Mouse (Mus musculus): ENCODE results near the gene Kcne1.

The Kcne1 gene

GRCm38 (mm10) chr16:92359229-92359628, at the start of gene Kcne1:
Kcne1 (minus strand) TSS chr16:92359468.
- DNase-seq (ENCODE audit: low spot score in 2 of 2) = no peak

GRCm38 (mm10) chr16:92407883-92408282, 48.6 kb upstream of the Kcne1 start:
- no peak for DNase-seq (ENCODE audit: low spot score in 2 of 2)

GRCm38 (mm10) chr16:92404141-92404540, 44.9 kb upstream of the Kcne1 start:
- DNase-seq (ENCODE audit: low spot score in 2 of 2) = no peak

- no peak for DNase-seq (ENCODE audit: low spot score in 2 of 2)
Measured at GRCm38 (mm10) chr16:92403069-92403468, 43.8 kb upstream of the Kcne1 start.

GRCm38 (mm10) chr16:92402216-92402615, 42.9 kb upstream of the Kcne1 start:
- DNase-seq (ENCODE audit: low spot score in 2 of 2) = no peak

- DNase-seq (ENCODE audit: low spot score in 2 of 2) = no peak
Measured at GRCm38 (mm10) chr16:92401206-92401605, 41.9 kb upstream of the Kcne1 start.

GRCm38 (mm10) chr16:92399490-92400458, 40.5 kb upstream of the Kcne1 start:
- no peak for DNase-seq (ENCODE audit: low spot score in 2 of 2)

GRCm38 (mm10) chr16:92398574-92399118, 39.4 kb upstream of the Kcne1 start:
- no peak for DNase-seq (ENCODE audit: low spot score in 2 of 2)

- no peak for DNase-seq (ENCODE audit: low spot score in 2 of 2)
Measured at GRCm38 (mm10) chr16:92397745-92398573, 38.7 kb upstream of the Kcne1 start.

GRCm38 (mm10) chr16:92393732-92394131, 34.5 kb upstream of the Kcne1 start:
- DNase-seq (ENCODE audit: low spot score in 2 of 2) = no peak

GRCm38 (mm10) chr16:92387692-92388091, 28.4 kb upstream of the Kcne1 start:
- no peak for DNase-seq (ENCODE audit: low spot score in 2 of 2)

GRCm38 (mm10) chr16:92385062-92385461, 25.8 kb upstream of the Kcne1 start:
- DNase-seq (ENCODE audit: low spot score in 2 of 2) = peak in 1 of 2 experiments; percentile 39

- no peak for DNase-seq (ENCODE audit: low spot score in 2 of 2)
Measured at GRCm38 (mm10) chr16:92383412-92383811, 24.1 kb upstream of the Kcne1 start.

- DNase-seq (ENCODE audit: low spot score in 2 of 2) = no peak
Measured at GRCm38 (mm10) chr16:92382508-92382907, 23.2 kb upstream of the Kcne1 start.

GRCm38 (mm10) chr16:92381092-92381491, 21.8 kb upstream of the Kcne1 start:
- no peak for DNase-seq (ENCODE audit: low spot score in 2 of 2)

GRCm38 (mm10) chr16:92376976-92377375, 17.7 kb upstream of the Kcne1 start:
- DNase-seq (ENCODE audit: low spot score in 2 of 2) = no peak

GRCm38 (mm10) chr16:92371623-92372022, 12.4 kb upstream of the Kcne1 start:
- DNase-seq (ENCODE audit: low spot score in 2 of 2) = no peak

- DNase-seq (ENCODE audit: low spot score in 2 of 2) = no peak
Measured at GRCm38 (mm10) chr16:92369260-92369659, 10.0 kb upstream of the Kcne1 start.

GRCm38 (mm10) chr16:92365477-92365876, 6.2 kb upstream of the Kcne1 start:
- no peak for DNase-seq (ENCODE audit: low spot score in 2 of 2)

- DNase-seq (ENCODE audit: low spot score in 2 of 2) = no peak
Measured at GRCm38 (mm10) chr16:92360711-92361110, 1.4 kb upstream of the Kcne1 start.

- DNase-seq (ENCODE audit: low spot score in 2 of 2) = no peak
Measured at GRCm38 (mm10) chr16:92358734-92359133, 534 bp downstream of the Kcne1 start.

- no peak for DNase-seq (ENCODE audit: low spot score in 2 of 2)
Measured at GRCm38 (mm10) chr16:92357566-92357965, 1.7 kb downstream of the Kcne1 start.
